Mouse (Mus musculus) lung, adult 2 months (tissue): ENCODE measurements at regions not wholly inside any gene's neighbourhood (a gene's known extent, or its start where the extent isn't known, plus 50 kb on each side); places are given as distances from the start of the nearest gene placed in this dataset.

Experiments used
- CTCF ChIP-seq: fragments of 200-500 bp; IDR thresholded peaks from 2 replicates; pipeline ENCODE4 v1.5.1; 2011; ENCODE audit warnings: mild to moderate bottlenecking, low read length, control low read depth; ENCODE audit not compliant: insufficient read depth
- POLR2A ChIP-seq: fragments of 200-500 bp; IDR thresholded peaks from 2 replicates; pipeline ENCODE4 v1.6.1; 2011; ENCODE audit warnings: low read depth, mild to moderate bottlenecking, control low read depth, low read length, borderline replicate concordance; ENCODE audit errors: extremely low read depth

GRCm38 (mm10) chr10:38116516-38116915 is 705.1 kb downstream of the Rfpl4b start:
- TF ChIP-seq POLR2A (no peak), CTCF (no peak)
